Mouse (Mus musculus): ENCODE data around the gene Olfr1504. TPM values are rescaled to one million over a fixed set of nuclear protein-coding genes. Genes with fewer than 3 reads are reported as not detected.
"Not testable (repeated sequence)": the region's sequence is repeated elsewhere in the genome, so short reads cannot be mapped to it uniquely, and the experiment has no call there.

Gene Olfr1504
- not detected in 2 replicates for total RNA-seq (2015; ENCODE audit: low replicate concordance)
- not detected in 2 replicates for total RNA-seq (2017; ENCODE audit: low replicate concordance)

GRCm38 (mm10) chr19:13897828-13898227 is at the start of gene Olfr1504:
Olfr1504 (minus strand) TSS chr19:13897928.
- no peak for ATAC-seq (replicated peaks; ENCODE audit: low FRiP score, poor library complexity, severe bottlenecking)

GRCm38 (mm10) chr19:13913230-13913629 is 15.5 kb upstream of the Olfr1504 start, which contains the start of gene Olfr1505:
Olfr1505 (plus strand) TSS chr19:13913530.
- no peak for ATAC-seq (replicated peaks; ENCODE audit: low FRiP score, poor library complexity, severe bottlenecking)

DNA sequence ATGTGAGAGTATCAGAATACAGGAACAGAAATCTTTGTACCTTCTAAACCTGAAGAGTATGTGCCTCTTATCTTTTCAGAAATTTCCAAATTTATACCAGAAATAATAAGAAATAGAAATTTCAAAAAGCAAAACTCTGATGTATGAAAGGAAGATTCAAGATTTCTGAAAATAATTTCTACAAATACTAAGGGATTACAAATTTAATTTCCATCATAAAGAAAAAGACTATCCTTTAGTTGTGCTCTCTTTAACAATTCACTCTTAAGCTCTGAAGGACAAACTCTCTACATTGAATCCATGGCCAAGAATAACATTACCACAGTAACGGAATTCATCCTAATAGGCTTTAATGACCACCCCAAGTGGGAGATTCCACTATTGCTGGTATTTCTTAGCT is 36.2 kb downstream of the Olfr1504 start, which contains the start of gene Olfr1502:
Gene Olfr1502 (plus strand): TSS at position 301 of the 400 bp plus-strand sequence.
- no peak for ATAC-seq (replicated peaks; ENCODE audit: low FRiP score, poor library complexity, severe bottlenecking)

DNA sequence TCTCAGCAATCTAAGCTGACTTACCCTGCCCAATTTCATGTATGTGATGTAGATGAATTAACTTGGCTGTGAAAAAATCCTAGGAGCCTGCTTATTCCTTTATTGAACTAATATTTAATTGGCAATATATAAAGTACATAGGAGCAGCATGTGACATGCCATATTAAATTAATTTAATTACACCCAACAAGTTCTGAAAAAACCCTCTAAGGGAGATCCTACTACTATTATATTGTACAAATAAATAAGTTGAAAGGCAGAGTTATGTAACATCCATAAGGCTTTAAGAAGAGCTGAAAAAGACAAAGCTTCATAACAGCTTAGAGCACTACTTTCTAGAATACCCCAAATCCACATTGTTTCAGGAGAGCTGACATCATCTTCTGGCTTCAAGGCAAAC is 47.1 kb downstream of the Olfr1504 start, which contains the start of gene Olfr1501:
Gene Olfr1501 (minus strand): TSS at position 101 of the 400 bp plus-strand sequence.
- ATAC-seq (replicated peaks; ENCODE audit: low FRiP score, poor library complexity, severe bottlenecking), result not testable (repeated sequence)

Other genes starting within 250 kb of the Olfr1504 start
- gene Olfr1490, start 246.8 kb downstream of the Olfr1504 start, total RNA-seq (2015; ENCODE audit: low replicate concordance), result not detected in 2 replicates
- gene Olfr1490, start 246.8 kb downstream of the Olfr1504 start, total RNA-seq (2017; ENCODE audit: low replicate concordance), result not detected in 2 replicates
- not detected in 2 replicates for gene Olfr1491, start 200.7 kb downstream of the Olfr1504 start, total RNA-seq (2015; ENCODE audit: low replicate concordance)
- not detected in 2 replicates for gene Olfr1491, start 200.7 kb downstream of the Olfr1504 start, total RNA-seq (2017; ENCODE audit: low replicate concordance)
- gene Olfr1493-ps1, start 174.7 kb downstream of the Olfr1504 start, total RNA-seq (2015; ENCODE audit: low replicate concordance), result not detected in 2 replicates
- gene Olfr1493-ps1, start 174.7 kb downstream of the Olfr1504 start, total RNA-seq (2017; ENCODE audit: low replicate concordance), result not detected in 2 replicates
- not detected in 2 replicates for gene Olfr1494, start 158.2 kb downstream of the Olfr1504 start, total RNA-seq (2015; ENCODE audit: low replicate concordance)
- gene Olfr1494, start 158.2 kb downstream of the Olfr1504 start, total RNA-seq (2017; ENCODE audit: low replicate concordance), result not detected in 2 replicates
- gene Olfr1495, start 133.3 kb downstream of the Olfr1504 start, total RNA-seq (2015; ENCODE audit: low replicate concordance), result not detected in 2 replicates
- gene Olfr1495, start 133.3 kb downstream of the Olfr1504 start, total RNA-seq (2017; ENCODE audit: low replicate concordance), result not detected in 2 replicates
- gene Olfr1496, start 120.0 kb downstream of the Olfr1504 start, total RNA-seq (2015; ENCODE audit: low replicate concordance), result not detected in 2 replicates
- not detected in 2 replicates for gene Olfr1496, start 120.0 kb downstream of the Olfr1504 start, total RNA-seq (2017; ENCODE audit: low replicate concordance)
- gene Olfr1497, start 99.7 kb downstream of the Olfr1504 start, total RNA-seq (2015; ENCODE audit: low replicate concordance), result not detected in 2 replicates
- gene Olfr1497, start 99.7 kb downstream of the Olfr1504 start, total RNA-seq (2017; ENCODE audit: low replicate concordance), result not detected in 2 replicates
- not detected in 2 replicates for gene Olfr1499, start 78.5 kb downstream of the Olfr1504 start, total RNA-seq (2015; ENCODE audit: low replicate concordance)
- not detected in 2 replicates for gene Olfr1499, start 78.5 kb downstream of the Olfr1504 start, total RNA-seq (2017; ENCODE audit: low replicate concordance)
- gene Olfr1500, start 67.4 kb downstream of the Olfr1504 start, total RNA-seq (2015; ENCODE audit: low replicate concordance), result not detected in 2 replicates
- gene Olfr1500, start 67.4 kb downstream of the Olfr1504 start, total RNA-seq (2017; ENCODE audit: low replicate concordance), result not detected in 2 replicates
- not detected in 2 replicates for gene Olfr1501, start 47.2 kb downstream of the Olfr1504 start, total RNA-seq (2015; ENCODE audit: low replicate concordance)
- not detected in 2 replicates for gene Olfr1501, start 47.2 kb downstream of the Olfr1504 start, total RNA-seq (2017; ENCODE audit: low replicate concordance)
- gene Olfr1502, start 36.1 kb downstream of the Olfr1504 start, total RNA-seq (2015; ENCODE audit: low replicate concordance), result not detected in 2 replicates
- gene Olfr1502, start 36.1 kb downstream of the Olfr1504 start, total RNA-seq (2017; ENCODE audit: low replicate concordance), result not detected in 2 replicates
- gene Olfr1505, start 15.6 kb upstream of the Olfr1504 start, total RNA-seq (2015; ENCODE audit: low replicate concordance), result not detected in 2 replicates
- not detected in 2 replicates for gene Olfr1505, start 15.6 kb upstream of the Olfr1504 start, total RNA-seq (2017; ENCODE audit: low replicate concordance)

Data from erythroid progenitor cell, adult 5-6 weeks (primary cell).